Mouse (Mus musculus): ENCODE results near the gene Snd1.

Gene Snd1

GRCm38 (mm10) chr6:28597266-28597665 lies 122.3 kb downstream of the Snd1 start:
- DNase-seq = no peak

- DNase-seq = no peak
Measured at GRCm38 (mm10) chr6:28599120-28599519, 124.2 kb downstream of the Snd1 start.

GRCm38 (mm10) chr6:28600404-28600803 lies 125.5 kb downstream of the Snd1 start:
- no peak for DNase-seq

- no peak for DNase-seq
Measured at GRCm38 (mm10) chr6:28603401-28603800, 128.5 kb downstream of the Snd1 start.

- DNase-seq = no peak
Measured at GRCm38 (mm10) chr6:28603823-28604222, 128.9 kb downstream of the Snd1 start.

- no peak for DNase-seq
Measured at GRCm38 (mm10) chr6:28609291-28609690, 134.4 kb downstream of the Snd1 start.

- no peak for DNase-seq
Measured at GRCm38 (mm10) chr6:28610127-28610526, 135.2 kb downstream of the Snd1 start.

GRCm38 (mm10) chr6:28613441-28613840 lies 138.5 kb downstream of the Snd1 start:
- no peak for DNase-seq

GRCm38 (mm10) chr6:28614856-28615255 lies 139.9 kb downstream of the Snd1 start:
- no peak for DNase-seq

- DNase-seq = no peak
Measured at GRCm38 (mm10) chr6:28615408-28615807, 140.5 kb downstream of the Snd1 start.

- DNase-seq = no peak
Measured at GRCm38 (mm10) chr6:28615966-28616365, 141.0 kb downstream of the Snd1 start.

GRCm38 (mm10) chr6:28618299-28618698 lies 143.4 kb downstream of the Snd1 start:
- DNase-seq = no peak

GRCm38 (mm10) chr6:28618751-28619153 lies 143.8 kb downstream of the Snd1 start:
- peak; percentile 49 for DNase-seq

GRCm38 (mm10) chr6:28621431-28621830 lies 146.5 kb downstream of the Snd1 start:
- no peak for DNase-seq

- no peak for DNase-seq
Measured at GRCm38 (mm10) chr6:28621961-28622360, 147.0 kb downstream of the Snd1 start.

- no peak for DNase-seq
Measured at GRCm38 (mm10) chr6:28622522-28622921, 147.6 kb downstream of the Snd1 start.

- DNase-seq = no peak
Measured at GRCm38 (mm10) chr6:28622963-28623362, 148.0 kb downstream of the Snd1 start.

- DNase-seq = no peak
Measured at GRCm38 (mm10) chr6:28628408-28628807, 153.5 kb downstream of the Snd1 start.

GRCm38 (mm10) chr6:28629866-28630265 lies 154.9 kb downstream of the Snd1 start:
- DNase-seq = no peak

- DNase-seq = no peak
Measured at GRCm38 (mm10) chr6:28630926-28631325, 156.0 kb downstream of the Snd1 start.

GRCm38 (mm10) chr6:28633120-28633519 lies 158.2 kb downstream of the Snd1 start:
- no peak for DNase-seq

- DNase-seq = no peak
Measured at GRCm38 (mm10) chr6:28633656-28634055, 158.7 kb downstream of the Snd1 start.

- DNase-seq = no peak
Measured at GRCm38 (mm10) chr6:28635092-28635491, 160.2 kb downstream of the Snd1 start.

GRCm38 (mm10) chr6:28635531-28636348 lies 160.8 kb downstream of the Snd1 start:
- DNase-seq = no peak

- DNase-seq = no peak
Measured at GRCm38 (mm10) chr6:28640088-28640487, 165.1 kb downstream of the Snd1 start.

All from right cerebral cortex, postnatal 14 days (tissue).